Mouse (Mus musculus) cortical plate, adult 2 months (tissue): ENCODE results near the gene Fbxl21.

Experiments
- CTCF ChIP-seq: fragments of 200-500 bp; IDR thresholded peaks from 2 replicates; pipeline ENCODE4 v1.5.1; 2011; ENCODE audit warnings: mild to moderate bottlenecking, control low read depth, low read length; ENCODE audit not compliant: insufficient read depth; ENCODE audit errors: extremely low read depth
- POLR2A ChIP-seq: fragments of 200-500 bp; IDR thresholded peaks from 2 replicates; pipeline ENCODE4 v1.6.1; 2011; ENCODE audit warnings: mild to moderate bottlenecking, low read length, control low read depth; ENCODE audit not compliant: insufficient read depth; ENCODE audit errors: extremely low read depth

GRCm38 (mm10) chr13:56535570-56535969, 13.3 kb downstream of the Fbxl21 start:
- TF ChIP-seq CTCF: no peak
- TF ChIP-seq POLR2A: no peak
